Mouse (Mus musculus): ENCODE measurements around the gene 9230102O04Rik. TPM values are rescaled to one million over a fixed set of nuclear protein-coding genes. Genes with fewer than 3 reads are reported as not detected.

The 9230102O04Rik gene
- total RNA-seq, 1 experiment from 2014 or later, result not detected

Other genes with a start within 250 kb of the 9230102O04Rik start
- gene 4930412O13Rik, start 8.3 kb downstream of the 9230102O04Rik start, total RNA-seq (2017), result not detected in 2 replicates
- 3.1 and 5.6 TPM in 2 replicates for gene Gata3, start 494 bp upstream of the 9230102O04Rik start, total RNA-seq (2017)
- 9.1 and 12.7 TPM in 2 replicates for gene Taf3, start 159.1 kb upstream of the 9230102O04Rik start, total RNA-seq (2017)
- 384 and 464 TPM in 2 replicates for gene Atp5c1, start 191.0 kb upstream of the 9230102O04Rik start, total RNA-seq (2017)
- gene Kin, start 191.1 kb upstream of the 9230102O04Rik start, total RNA-seq (2017), result 38.1 and 38.8 TPM in 2 replicates
- gene Itih2, start 241.9 kb upstream of the 9230102O04Rik start, total RNA-seq (2017), result not detected in 2 replicates

All from hematopoietic stem cell, adult 5-6 weeks (primary cell).